Mouse (Mus musculus) heart, postnatal 0 days (tissue): ENCODE measurements around the gene Snrpc.

Experiments
- CTCF ChIP-seq: IDR thresholded peaks from 2 replicates; pipeline ENCODE4 v1.5.1; 2016; ENCODE audit warnings: antibody characterized with exemption, control low read depth, low read depth
- EP300 ChIP-seq: IDR thresholded peaks from 2 replicates; pipeline ENCODE4 v1.6.1; 2016; ENCODE audit warnings: antibody characterized with exemption, low read depth

GRCm38 (mm10) chr17:27883129-27883528 is 45.2 kb downstream of the Snrpc start:
- TF ChIP-seq CTCF (no peak), EP300 (no peak)
